Mouse (Mus musculus) stomach, postnatal 0 days (tissue): ENCODE data around the gene Rpl11.

Experiments
- CTCF ChIP-seq: IDR thresholded peaks from 2 replicates; pipeline ENCODE4 v1.5.1; 2016; ENCODE audit warnings: antibody characterized with exemption, low read depth, mild to moderate bottlenecking, moderate library complexity
- EP300 ChIP-seq: optimal IDR thresholded peaks from 2 replicates; pipeline ENCODE3; 2016; ENCODE audit warnings: antibody characterized with exemption

DNA sequence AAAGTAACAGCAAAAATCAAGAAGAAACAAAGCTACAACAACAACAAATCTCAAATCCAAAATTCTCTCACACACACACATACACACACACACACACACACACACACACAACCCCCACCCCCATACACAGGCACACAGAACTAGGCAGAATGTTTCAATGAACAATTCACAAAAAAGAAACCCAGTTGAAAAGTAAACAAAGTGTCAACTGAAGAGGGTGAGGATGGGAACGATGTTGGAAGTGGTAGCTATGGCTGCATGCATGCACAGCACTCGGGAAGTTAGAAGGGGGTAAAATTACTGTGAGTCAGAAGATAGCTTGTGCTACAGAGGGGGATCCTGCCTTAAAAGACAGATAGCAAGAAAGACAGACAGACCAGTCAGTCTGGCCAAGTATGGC, 25.4 kb upstream of the Rpl11 start:
- TF ChIP-seq CTCF (no peak), EP300 (no peak)
